8 mouse cellular contexts compared by ENCODE assay signal in the genomic region with DNA sequence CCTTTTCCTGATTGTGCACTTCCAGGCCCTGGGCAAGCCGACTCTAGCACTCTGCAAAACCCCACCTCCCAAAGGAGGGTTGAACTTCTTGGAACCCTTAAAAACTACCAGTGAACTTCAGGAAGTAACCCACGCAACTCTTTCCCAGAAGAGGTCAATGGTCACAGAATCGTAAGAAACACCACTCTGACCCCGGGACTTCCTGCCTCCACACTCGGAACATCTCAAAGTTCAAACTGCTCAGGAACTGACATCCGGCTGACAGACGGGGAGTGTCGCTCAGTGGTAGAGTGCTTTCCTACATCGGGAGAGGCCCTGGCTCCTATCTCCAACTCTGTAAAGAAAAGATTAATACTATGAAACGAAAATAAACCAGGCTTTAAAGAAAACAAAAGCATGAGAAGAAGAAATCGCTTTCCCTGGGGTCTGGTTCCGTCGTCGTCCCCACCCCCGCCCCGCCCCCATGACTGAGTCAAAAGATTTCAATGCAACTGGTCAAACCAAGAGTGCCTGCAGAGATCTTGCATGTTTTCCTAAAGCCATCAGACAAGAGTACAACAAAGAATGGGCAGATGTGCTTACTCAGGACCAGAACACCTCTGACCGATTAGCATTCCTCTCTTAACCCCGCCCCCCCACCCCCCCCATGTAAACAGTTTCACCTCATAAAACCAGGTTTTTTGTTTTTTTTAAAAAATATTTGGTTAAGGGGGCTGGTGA. TPM values are rescaled to one million over a fixed set of nuclear protein-coding genes. Genes with fewer than 3 reads are reported as not detected.
DNase-seq lines count a peak whose midpoint lies in the region; ATAC-seq and TF ChIP-seq lines count a peak whose summit lies in the region.

No protein-coding gene starts in this region.

- WGBS in heart, embryonic 10.5 days = 17% methylated on average over 18 of the region's 18 CpGs
- WGBS in kidney, embryonic 16.5 days = 18% methylated on average over 18 of the region's 18 CpGs
- WGBS in cerebellum, adult 2 months = 28% methylated on average over 18 of the region's 18 CpGs

- H3K4me1 ChIP-seq in heart, embryonic 10.5 days = peaks cover 23% of the 10 kb centered on the region; the same call in 1 of the 2 replicates
- H3K4me1 ChIP-seq in kidney, embryonic 16.5 days (ENCODE audit: insufficient read depth, low read length) = 0 out of 2 replicates have a peak, but pooled peaks cover 10% of the 10 kb centered on the region
- H3K4me1 ChIP-seq in cerebellum, adult 2 months (ENCODE audit: control insufficient read depth, insufficient read depth, low read length) = no peaks in the 10 kb centered on the region

- no peaks in the 10 kb centered on the region for H3K36me3 ChIP-seq in heart, embryonic 10.5 days
- no peaks in the 10 kb centered on the region for H3K36me3 ChIP-seq in kidney, embryonic 16.5 days (ENCODE audit: insufficient read depth, low read length)

- no peak for TF ChIP-seq POLR2A in cerebellum, adult 2 months (IDR thresholded peaks at IDR 0.05; ENCODE audit: borderline replicate concordance, insufficient read depth, low read length)

- peak; percentile 60 for DNase-seq in CD4-positive helper T cell, adult 2 months (ENCODE audit: low read depth, low spot score)
- DNase-seq in T-cell, adult 2 months (ENCODE audit: low spot score) = peak; percentile 39
- DNase-seq in heart, embryonic 10.5 days (ENCODE audit: low spot score) = peak; percentile 83
- peak; percentile 61 to 62 for DNase-seq in lung, postnatal 4 days
- no peak for DNase-seq in cerebellum, adult 9-10 months
- no peak for DNase-seq in cerebellum, adult 2 months
- no peak for DNase-seq in cerebellum, adult 8-10 months

- peak; percentile 76 for ATAC-seq in kidney, embryonic 16.5 days (ENCODE audit: low FRiP score, low TSS enrichment)

- H3K4me2 ChIP-seq in kidney, embryonic 16.5 days (replicated peaks; ENCODE audit: low read depth, low read length) = peak overlapping the region; percentile 43

- H3K9me3 ChIP-seq in heart, embryonic 10.5 days = no peaks in the 10 kb centered on the region
- no peaks in the 10 kb centered on the region for H3K9me3 ChIP-seq in kidney, embryonic 16.5 days (ENCODE audit: low read length)

- no peak for TF ChIP-seq CTCF in cerebellum, adult 2 months (IDR thresholded peaks at IDR 0.05; ENCODE audit: borderline replicate concordance, insufficient read depth, low read depth, low read length)

- peak overlapping the region; percentile 71 for H3K27ac ChIP-seq in heart, embryonic 10.5 days
- H3K27ac ChIP-seq in kidney, embryonic 16.5 days (ENCODE audit: low read length) = peak overlapping the region; percentile 62
- no peak overlapping the region for H3K27ac ChIP-seq in cerebellum, adult 2 months (ENCODE audit: insufficient read depth, low read length)

- peak overlapping the region; percentile 48 for H3K9ac ChIP-seq in kidney, embryonic 16.5 days (replicated peaks; ENCODE audit: low read length)

- no peaks in the 10 kb centered on the region for H3K27me3 ChIP-seq in heart, embryonic 10.5 days (ENCODE audit: insufficient read depth, poor library complexity, severe bottlenecking)
- no peaks in the 10 kb centered on the region for H3K27me3 ChIP-seq in kidney, embryonic 16.5 days (ENCODE audit: insufficient read depth, low read length)
- no peaks in the 10 kb centered on the region for H3K27me3 ChIP-seq in cerebellum, adult 2 months (ENCODE audit: control insufficient read depth, insufficient read depth, low read length)

- H3K4me3 ChIP-seq in heart, embryonic 10.5 days = peak overlapping the region; percentile 53
- peak overlapping the region; percentile 18 for H3K4me3 ChIP-seq in kidney, embryonic 16.5 days (ENCODE audit: low read length)
- H3K4me3 ChIP-seq in cerebellum, adult 2 months (replicated peaks; ENCODE audit: insufficient read depth, low read depth, low read length) = no peak overlapping the region

RNA-seq across cellular contexts. Expression of a gene that starts 14.4 kb away (rescaled TPM):
- 131 and 174 TPM in 2 replicates for polyA plus RNA-seq in heart, embryonic 10.5 days (2016; fragmentation: Nextera tagmentation; extraction: Ambion mirVana)
- 203 and 229 TPM in 2 replicates for polyA plus RNA-seq in kidney, embryonic 16.5 days (2015; fragmentation: Nextera tagmentation; extraction: Ambion mirVana)
- 64.5 and 69.7 TPM in 2 replicates for polyA plus RNA-seq in cerebellum, adult 2 months (2012; rRNA removed)

RNA-seq across cellular contexts. Expression of a gene that starts 36.0 kb away (rescaled TPM):
- 14.7 and 23.4 TPM in 2 replicates for polyA plus RNA-seq in heart, embryonic 10.5 days (2016; fragmentation: Nextera tagmentation; extraction: Ambion mirVana)
- polyA plus RNA-seq in kidney, embryonic 16.5 days (2015; fragmentation: Nextera tagmentation; extraction: Ambion mirVana) = 19.7 and 22.1 TPM in 2 replicates
- 12.5 and 13.1 TPM in 2 replicates for polyA plus RNA-seq in cerebellum, adult 2 months (2012; rRNA removed)

Comparison
In these comparisons a context has a peak if more than half of its experiments do, and no peak if none do; other contexts are left out.
1. DNase-seq: peak in CD4-positive helper T cell, adult 2 months (single experiment), T-cell, adult 2 months (single experiment), heart, embryonic 10.5 days (single experiment) and lung, postnatal 4 days (2 of 2); none in cerebellum, adult 9-10 months (single experiment), cerebellum, adult 2 months (0 of 2) and cerebellum, adult 8-10 months (single experiment).